Mouse (Mus musculus) lung, postnatal 25 days (tissue): ENCODE measurements around the gene Pim3.

Source experiments
- DNase-seq: peaks from one replicate; pipeline ENCODE4 v3.0.0; 2022; ENCODE audit warnings: low spot score

Pim3 gene

GRCm38 (mm10) chr15:88858141-88858541 is 3.8 kb upstream of the Pim3 start:
- DNase-seq: peak; percentile 57

GRCm38 (mm10) chr15:88858707-88859106 is 3.3 kb upstream of the Pim3 start:
- no peak for DNase-seq

GRCm38 (mm10) chr15:88859206-88859970 is 2.6 kb upstream of the Pim3 start:
- no peak for DNase-seq

- DNase-seq: no peak
Observed at GRCm38 (mm10) chr15:88860781-88861180, 1.2 kb upstream of the Pim3 start.

GRCm38 (mm10) chr15:88862881-88863694 is 1.1 kb downstream of the Pim3 start:
- no peak for DNase-seq

GRCm38 (mm10) chr15:88863695-88864231 is 1.8 kb downstream of the Pim3 start:
- DNase-seq: peak; percentile 95

- DNase-seq: no peak
Observed at GRCm38 (mm10) chr15:88864270-88865030, 2.5 kb downstream of the Pim3 start.

- no peak for DNase-seq
Observed at GRCm38 (mm10) chr15:88865061-88865460, 3.1 kb downstream of the Pim3 start.

GRCm38 (mm10) chr15:88865888-88866695 is 4.1 kb downstream of the Pim3 start:
- no peak for DNase-seq

GRCm38 (mm10) chr15:88866934-88867356 is 5.0 kb downstream of the Pim3 start:
- DNase-seq: no peak

- peak; percentile 83 for DNase-seq
Observed at GRCm38 (mm10) chr15:88867368-88868023, 5.5 kb downstream of the Pim3 start.

- DNase-seq: peak; percentile 70
Observed at GRCm38 (mm10) chr15:88868024-88868742, 6.2 kb downstream of the Pim3 start.

- DNase-seq: no peak
Observed at GRCm38 (mm10) chr15:88870418-88871185, 8.6 kb downstream of the Pim3 start.

- DNase-seq: no peak
Observed at GRCm38 (mm10) chr15:88874061-88874460, 12.1 kb downstream of the Pim3 start.

GRCm38 (mm10) chr15:88874477-88874876 is 12.5 kb downstream of the Pim3 start:
- DNase-seq: no peak

- no peak for DNase-seq
Observed at GRCm38 (mm10) chr15:88875625-88876081, 13.7 kb downstream of the Pim3 start.

- peak; percentile 77 for DNase-seq
Observed at GRCm38 (mm10) chr15:88876155-88877020, 14.4 kb downstream of the Pim3 start.

GRCm38 (mm10) chr15:88877021-88877400 is 15.0 kb downstream of the Pim3 start:
- no peak for DNase-seq
